Mouse (Mus musculus) kidney, postnatal 0 days (tissue): ENCODE measurements around the gene Ppp6r3. TPM values are rescaled to one million over a fixed set of nuclear protein-coding genes. Genes with fewer than 3 reads are reported as not detected.

ENCODE experiments used
- ATAC-seq: fragments of 200-750 bp; cut with Nextera tagmentation; replicated peaks from 2 replicates; pipeline ENCODE4 v1.8.0; 2017; ENCODE audit warnings: low read depth, moderate number of reproducible peaks, moderate TSS enrichment, moderate library complexity; ENCODE audit not compliant: low FRiP score
- DNase-seq: peaks from one replicate; pipeline ENCODE4 v3.0.0-alpha.2; 2016; ENCODE audit warnings: low spot score
- H3K27ac ChIP-seq: fragments of 300-500 bp; sonication (generic); 2 replicates; pipeline ENCODE4 v1.5.1; 2014; ENCODE audit warnings: mild to moderate bottlenecking
- H3K27me3 ChIP-seq: fragments of 300-500 bp; sonication (generic); 2 replicates; pipeline ENCODE4 v1.6.1; 2014; ENCODE audit warnings: low read length, mixed read lengths; ENCODE audit not compliant: insufficient read depth
- H3K36me3 ChIP-seq: fragments of 300-500 bp; sonication (generic); 2 replicates; pipeline ENCODE4 v1.6.1; 2014; ENCODE audit warnings: low read length, mixed read lengths; ENCODE audit not compliant: insufficient read depth
- H3K4me1 ChIP-seq: fragments of 300-500 bp; sonication (generic); replicated peaks from 2 replicates; pipeline ENCODE4 v1.6.1; 2014; ENCODE audit warnings: antibody characterized with exemption, low read length, mixed read lengths; ENCODE audit not compliant: insufficient read depth
- H3K4me2 ChIP-seq: fragments of 300-500 bp; sonication (generic); 2 replicates; pipeline ENCODE4 v1.6.1; 2014; ENCODE audit warnings: mild to moderate bottlenecking, low read length, moderate library complexity, mixed read lengths
- H3K4me3 ChIP-seq: fragments of 300-500 bp; sonication (generic); replicated peaks from 2 replicates; pipeline ENCODE4 v1.5.1; 2014; ENCODE audit warnings: low read depth, low read length
- H3K9ac ChIP-seq: fragments of 300-500 bp; sonication (generic); 2 replicates; pipeline ENCODE4 v1.6.1; 2014; ENCODE audit warnings: low read depth, low read length
- H3K9me3 ChIP-seq: fragments of 300-500 bp; sonication (generic); replicated peaks from 2 replicates; pipeline ENCODE4 v1.6.1; 2016; ENCODE audit warnings: low read length, inconsistent platforms, mixed read lengths
- CTCF ChIP-seq: IDR thresholded peaks from 2 replicates; pipeline ENCODE4 v1.5.1; 2016; ENCODE audit warnings: antibody characterized with exemption, low read depth, mild to moderate bottlenecking, moderate library complexity
- WGBS: fragments of 180-500 bp; shearing (Covaris S2); extraction: QIAGEN DNeasy Blood & Tissue Kit; methylation state at CpG from one replicate; pipeline ENCODE4 v1.1.7; 2014; 5-methylcytosine and 5-hydroxymethylcytosine counted together
- polyA plus RNA-seq: library from polyadenylated mRNA; unstranded; fragments of >200 nt; fragmentation: Nextera tagmentation; extraction: Ambion mirVana; gene quantifications from 2 replicates; pipeline ENCODE4 v1.2.1, GENCODE M21; 2015

Gene Ppp6r3
- polyA plus RNA-seq, 1 experiment from 2014 or later: 37.9 TPM

- Histone ChIP-seq H3K4me1 (no peaks in the 10 kb centered on the region), H3K9me3 (no peaks in the 10 kb centered on the region), H3K4me2 (no peak overlapping the region), H3K27me3 (no peaks in the 10 kb centered on the region), H3K9ac (no peak overlapping the region), H3K27ac (no peak overlapping the region), H3K4me3 (no peak overlapping the region), H3K36me3 (no peaks in the 10 kb centered on the region)
- WGBS: 78% methylated on average over 15 of the region's 15 CpGs
- TF ChIP-seq CTCF: no peak
- ATAC-seq (no peak), DNase-seq (no peak)
Observed at GRCm38 (mm10) chr19:3428057-3428830, 147.3 kb downstream of the Ppp6r3 start.

GRCm38 (mm10) chr19:3424214-3424613, 151.3 kb downstream of the Ppp6r3 start:
- H3K4me1 ChIP-seq: no peaks in the 10 kb centered on the region
- H3K9ac ChIP-seq: no peak overlapping the region
- DNase-seq (no peak), ATAC-seq (no peak)
- 74% methylated on average over 2 of the region's 2 CpGs for WGBS
- no peaks in the 10 kb centered on the region for H3K36me3 ChIP-seq
- no peak overlapping the region for H3K27ac ChIP-seq
- no peaks in the 10 kb centered on the region for H3K9me3 ChIP-seq
- no peak overlapping the region for H3K4me2 ChIP-seq
- H3K27me3 ChIP-seq: no peaks in the 10 kb centered on the region
- no peak for TF ChIP-seq CTCF
- no peak overlapping the region for H3K4me3 ChIP-seq

- no peak overlapping the region for H3K27ac ChIP-seq
- H3K36me3 ChIP-seq: no peaks in the 10 kb centered on the region
- H3K27me3 ChIP-seq: no peaks in the 10 kb centered on the region
- no peak overlapping the region for H3K4me3 ChIP-seq
- H3K4me2 ChIP-seq: no peak overlapping the region
- TF ChIP-seq CTCF: no peak
- H3K9ac ChIP-seq: no peak overlapping the region
- WGBS: 51% methylated on average over 4 of the region's 4 CpGs
- no peaks in the 10 kb centered on the region for H3K4me1 ChIP-seq
- H3K9me3 ChIP-seq: no peaks in the 10 kb centered on the region
- DNase-seq: no peak
- no peak for ATAC-seq
Observed at GRCm38 (mm10) chr19:3422981-3423380, 152.6 kb downstream of the Ppp6r3 start.

- DNase-seq (no peak), ATAC-seq (no peak)
- 43% methylated on average over 6 of the region's 6 CpGs for WGBS
- Histone ChIP-seq H3K27me3 (no peaks in the 10 kb centered on the region), H3K9ac (no peak overlapping the region), H3K4me1 (no peaks in the 10 kb centered on the region), H3K36me3 (no peaks in the 10 kb centered on the region), H3K4me3 (no peak overlapping the region), H3K27ac (no peak overlapping the region), H3K9me3 (no peaks in the 10 kb centered on the region), H3K4me2 (no peak overlapping the region)
- no peak for TF ChIP-seq CTCF
Observed at GRCm38 (mm10) chr19:3422488-3422887, 153.1 kb downstream of the Ppp6r3 start.

- Histone ChIP-seq H3K4me1 (peaks cover 3% of the 10 kb centered on the region; the same call in 1 of the 2 replicates), H3K27me3 (peaks cover 8% of the 10 kb centered on the region), H3K9ac (no peak overlapping the region), H3K4me3 (no peak overlapping the region), H3K9me3 (no peaks in the 10 kb centered on the region), H3K4me2 (no peak overlapping the region), H3K36me3 (no peaks in the 10 kb centered on the region), H3K27ac (no peak overlapping the region)
- no peak for TF ChIP-seq CTCF
- no peak; the same call in 1 of the 2 replicates for ATAC-seq
- WGBS: 54% methylated on average over 5 of the region's 5 CpGs
- no peak for DNase-seq
Observed at GRCm38 (mm10) chr19:3419251-3419650, 156.3 kb downstream of the Ppp6r3 start.

- no peak for TF ChIP-seq CTCF
- peak; percentile 20 for DNase-seq
- Histone ChIP-seq H3K27me3 (peaks cover 9% of the 10 kb centered on the region), H3K9me3 (no peaks in the 10 kb centered on the region), H3K36me3 (no peaks in the 10 kb centered on the region), H3K4me1 (peaks cover 6% of the 10 kb centered on the region; the same call in 1 of the 2 replicates), H3K4me3 (peak within 1 kb of the TSS; percentile 22), H3K27ac (no peak within 1 kb of the TSS), H3K4me2 (peak within 1 kb of the TSS; percentile 59), H3K9ac (no peak within 1 kb of the TSS)
- ATAC-seq: 0 out of 2 replicates have a peak, but pooled peaks have one; percentile 36
- WGBS: 1% methylated on average over 24 of the region's 37 CpGs
Observed at GRCm38 (mm10) chr19:3414268-3414733, 161.2 kb downstream of the Ppp6r3 start, which contains the start of gene Gal. Gal (minus strand) TSS chr19:3414544.
